Mouse (Mus musculus): ENCODE results near the gene Asb15.

The Asb15 gene

GRCm38 (mm10) chr6:24608682-24609081 lies 80.7 kb downstream of the Asb15 start:
- no peak for DNase-seq (ENCODE audit: low spot score)

- no peak for DNase-seq (ENCODE audit: low spot score)
These were observed 81.6 kb downstream of the Asb15 start for GRCm38 (mm10) chr6:24609531-24609930.

GRCm38 (mm10) chr6:24610358-24610757 lies 82.4 kb downstream of the Asb15 start:
- DNase-seq (ENCODE audit: low spot score): no peak

- no peak for DNase-seq (ENCODE audit: low spot score)
These were observed 84.3 kb downstream of the Asb15 start for GRCm38 (mm10) chr6:24612074-24612755.

- no peak for DNase-seq (ENCODE audit: low spot score)
These were observed 85.4 kb downstream of the Asb15 start for GRCm38 (mm10) chr6:24613346-24613745.

GRCm38 (mm10) chr6:24613918-24614317 lies 86.0 kb downstream of the Asb15 start:
- no peak for DNase-seq (ENCODE audit: low spot score)

- no peak for DNase-seq (ENCODE audit: low spot score)
These were observed 88.8 kb downstream of the Asb15 start for GRCm38 (mm10) chr6:24616746-24617145.

- DNase-seq (ENCODE audit: low spot score): no peak
These were observed 91.5 kb downstream of the Asb15 start for GRCm38 (mm10) chr6:24619285-24620045.

- DNase-seq (ENCODE audit: low spot score): no peak
These were observed 93.0 kb downstream of the Asb15 start for GRCm38 (mm10) chr6:24620936-24621335.

GRCm38 (mm10) chr6:24622098-24622497 lies 94.2 kb downstream of the Asb15 start:
- DNase-seq (ENCODE audit: low spot score): no peak

All from spleen, adult 12 weeks (tissue).